Mouse (Mus musculus): ENCODE measurements at regions not wholly inside any gene's neighbourhood (a gene's known extent, or its start where the extent isn't known, plus 50 kb on each side); places are given as distances from the start of the nearest gene placed in this dataset.

- no peak for TF ChIP-seq CTCF (IDR thresholded peaks at IDR 0.05; ENCODE audit: low read depth, low read length)
- no peak for TF ChIP-seq GATA1 (IDR thresholded peaks at IDR 0.05; ENCODE audit: borderline replicate concordance, low read length)
- TF ChIP-seq GATA2 (IDR thresholded peaks at IDR 0.05; ENCODE audit: borderline replicate concordance, low read depth, low read length) = no peak
- no peak for TF ChIP-seq POLR2AphosphoS5 (IDR thresholded peaks at IDR 0.05; ENCODE audit: insufficient replicate concordance, low read depth, low read length)
Observed at GRCm38 (mm10) chr4:95347436-95347835, 209.9 kb upstream of the Fggy start.

Data from G1E (cell line).